Mouse (Mus musculus): ENCODE measurements around the gene 1810043G02Rik.
"Not testable (repeated sequence)": the region's sequence is repeated elsewhere in the genome, so short reads cannot be mapped to it uniquely, and the experiment has no call there.

The 1810043G02Rik gene

DNA sequence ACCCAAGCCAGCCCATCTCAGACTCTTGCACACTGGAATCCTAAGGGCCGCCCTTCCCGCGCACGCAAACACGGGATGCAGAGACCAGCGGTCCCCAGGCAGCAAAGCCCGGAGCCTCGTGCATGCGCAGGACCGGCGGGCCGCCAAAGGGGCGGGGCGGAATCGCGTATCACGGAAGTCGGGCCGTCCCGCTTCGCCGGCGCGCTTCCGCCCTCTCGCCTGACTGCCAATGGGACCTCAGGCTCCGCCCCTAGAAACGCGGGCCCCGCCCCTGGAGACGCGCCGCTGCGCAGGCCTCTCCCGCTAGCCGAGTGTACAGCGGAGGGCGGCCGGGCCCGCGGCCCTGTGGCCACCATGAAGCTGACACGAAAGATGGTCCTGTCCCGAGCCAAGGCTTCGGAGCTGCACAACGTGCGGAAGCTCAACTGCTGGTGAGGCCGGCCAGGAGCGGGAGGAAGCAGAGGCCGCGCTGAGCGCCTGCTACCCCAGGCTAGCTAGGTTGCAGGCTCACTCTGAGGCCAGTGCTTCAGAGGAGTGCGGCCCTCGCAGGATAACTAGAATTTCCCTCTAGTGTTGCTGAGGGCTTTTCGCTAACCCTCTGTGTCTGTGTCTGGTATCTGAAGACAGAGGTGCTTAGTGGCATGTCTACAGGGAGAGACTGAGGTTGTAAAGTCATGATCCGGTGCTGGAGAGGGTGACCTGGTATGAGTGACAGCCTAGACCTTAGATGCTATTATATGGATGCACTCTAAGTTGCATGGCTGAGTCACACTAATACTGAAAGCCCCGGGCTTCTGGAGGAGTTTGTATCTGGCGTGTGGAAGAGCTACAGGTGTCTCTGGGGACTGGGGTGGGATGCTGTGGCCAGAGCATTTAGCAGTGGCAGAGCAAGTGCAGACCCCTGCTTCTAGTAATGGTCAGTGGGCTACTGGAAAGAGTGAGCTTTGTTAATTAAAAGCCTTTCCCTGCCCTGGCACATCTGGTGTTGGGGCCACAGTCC is at the start of gene 1810043G02Rik:
Gene 1810043G02Rik (plus strand): TSS at position 174 of the 1,000 bp plus-strand sequence.
- ChIA-PET POLR2A (interaction anchor here (0.5 to 2.0 kb wide), 14 partner anchors 14 to 206 kb away, joined by 3 to 10 read pairs (median 4); partner anchors contain the start of genes Pfkl (in 2 of the 4) and Pwp2 (in 1 of the 4)), CTCF (interaction anchor here in 3 of 4 experiments (0.5 to 1.0 kb wide), 6 partner anchors 32 to 1878 kb away, joined by 3 to 4 read pairs (median 3); no protein-coding TSS in a partner anchor)

DNA sequence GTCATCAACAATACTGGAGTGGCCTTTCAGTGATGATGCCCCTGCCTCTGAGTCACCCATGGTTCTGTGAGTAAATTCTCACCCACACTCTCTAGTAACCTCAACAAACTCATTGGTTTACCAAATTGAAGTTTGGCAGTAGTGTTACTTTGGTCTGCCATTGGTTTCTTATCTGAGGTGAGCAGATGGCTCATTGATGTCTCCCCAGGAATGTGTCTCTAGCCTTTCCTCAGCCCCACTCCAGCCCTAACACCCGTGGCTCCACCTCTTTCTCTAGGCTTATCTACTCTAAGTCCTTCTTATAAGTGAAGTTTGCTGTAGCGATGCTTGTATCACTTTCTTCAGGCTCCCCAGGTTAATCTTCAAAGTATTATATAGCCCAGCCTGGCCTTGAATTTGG is 38.6 kb upstream of the 1810043G02Rik start:
- CTCF ChIA-PET, result no interaction called here
- POLR2A ChIA-PET, result no interaction called here

GRCm38 (mm10) chr10:77950468-77950867 is 27.9 kb upstream of the 1810043G02Rik start:
- POLR2A ChIA-PET, CTCF ChIA-PET: not testable (repeated sequence)

- ChIA-PET POLR2A (interaction anchor here in 2 of 4 experiments (0.6 kb wide), 2 partner anchors 253 to 272 kb away, joined by 4 to 6 read pairs; no protein-coding TSS in a partner anchor), CTCF (interaction anchor here in 1 of 4 experiments (0.7 kb wide), 1 partner anchor 680 kb away, joined by 4 read pairs; no protein-coding TSS in a partner anchor)
These were observed 15.6 kb upstream of the 1810043G02Rik start for GRCm38 (mm10) chr10:77962725-77963124.

- CTCF ChIA-PET, result interaction anchor here in 1 of 4 experiments (0.5 kb wide), 1 partner anchor 8 kb away, joined by 5 read pairs; no protein-coding TSS in a partner anchor
- POLR2A ChIA-PET, result interaction anchor here in 1 of 4 experiments (0.6 kb wide), 1 partner anchor 42 kb away, joined by 3 read pairs; no protein-coding TSS in a partner anchor
These were observed 14.4 kb upstream of the 1810043G02Rik start for GRCm38 (mm10) chr10:77963971-77964370.

- ChIA-PET CTCF (interaction anchor here in 3 of 4 experiments (0.6 to 1.6 kb wide), 6 partner anchors 15 to 242 kb away, joined by 3 to 10 read pairs (median 4); partner anchors contain the start of gene Gm18596 (in 1 of the 3)), POLR2A (interaction anchor here in 2 of 4 experiments (0.6 to 1.1 kb wide), 3 partner anchors 21 to 554 kb away, joined by 4 to 5 read pairs (median 4); no protein-coding TSS in a partner anchor)
These were observed 8.9 kb upstream of the 1810043G02Rik start for GRCm38 (mm10) chr10:77969274-77969972.

- POLR2A ChIA-PET, result interaction anchor here in 1 of 4 experiments (0.6 to 1.1 kb wide), 2 partner anchors 20 to 281 kb away, joined by 4 to 5 read pairs; no protein-coding TSS in a partner anchor
These were observed 8.4 kb upstream of the 1810043G02Rik start for GRCm38 (mm10) chr10:77969973-77970325.

DNA sequence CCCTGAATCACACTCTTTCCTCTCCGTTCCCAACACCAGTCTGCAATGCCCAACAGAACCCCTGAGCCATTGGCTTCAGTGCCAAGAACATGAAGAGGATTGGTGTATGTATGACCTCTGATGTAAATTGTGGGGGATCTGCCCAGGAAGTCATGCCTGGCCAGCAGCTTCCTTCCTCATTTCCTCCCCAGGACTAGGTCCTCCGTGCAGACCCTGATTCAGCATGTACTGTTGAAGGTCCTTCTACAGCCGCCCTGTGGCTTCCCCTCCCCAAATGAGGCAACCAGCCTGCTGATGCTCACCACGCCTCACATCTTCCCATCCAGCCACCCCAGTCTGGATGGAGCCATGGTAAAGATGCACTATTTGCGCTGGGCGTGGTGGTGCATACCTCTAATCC is 7.8 kb upstream of the 1810043G02Rik start, which contains the start of gene Trpm2:
Gene Trpm2 (minus strand): TSS at position 83 of the 400 bp plus-strand sequence.
- ChIA-PET POLR2A (interaction anchor here in 2 of 4 experiments (1.1 to 2.1 kb wide), 2 partner anchors 20 to 39 kb away, joined by 5 read pairs; partner anchors contain the start of gene Pfkl (in 1 of the 2)), CTCF (interaction anchor here in 1 of 4 experiments (0.5 kb wide), 1 partner anchor 177 kb away, joined by 6 read pairs; no protein-coding TSS in a partner anchor)

More at GRCm38 (mm10) chr10:77969973-77970325, 8.4 kb upstream of the 1810043G02Rik start:
- CTCF ChIA-PET, result interaction anchor here in 2 of 4 experiments (0.7 to 1.6 kb wide), 3 partner anchors 15 to 241 kb away, joined by 3 to 10 read pairs (median 4); partner anchors contain the start of gene Gm18596 (in 1 of the 2)

DNA sequence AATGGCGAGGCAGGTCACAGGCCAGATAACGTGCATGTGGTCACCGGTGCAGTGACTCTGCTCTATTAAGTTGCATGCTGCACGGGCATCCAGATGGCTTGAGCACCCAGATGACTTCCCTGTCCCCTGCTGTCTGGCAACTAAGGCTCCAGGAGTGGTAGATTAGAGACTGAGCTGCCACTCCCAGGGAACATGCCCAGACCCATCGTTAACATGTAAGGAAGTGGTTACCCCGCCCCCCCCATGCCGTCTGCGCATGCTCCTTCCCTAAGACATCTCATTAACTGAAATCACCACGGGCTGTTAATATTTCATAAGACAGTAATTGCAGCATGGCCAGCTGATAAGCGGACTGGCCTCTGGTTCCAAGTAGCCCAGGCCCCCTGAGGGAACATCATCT is 7.1 kb upstream of the 1810043G02Rik start:
- POLR2A ChIA-PET, result interaction anchor here in 1 of 4 experiments (1.3 to 2.1 kb wide), 2 partner anchors 38 to 214 kb away, joined by 5 to 6 read pairs; partner anchors contain the start of genes Pfkl and Pwp2
- CTCF ChIA-PET, result interaction anchor here in 3 of 4 experiments (0.5 to 1.2 kb wide), 5 partner anchors 10 to 191 kb away, joined by 3 to 6 read pairs (median 3); partner anchors contain the start of gene Icosl (in 1 of the 3)

GRCm38 (mm10) chr10:77971709-77972553 is 6.4 kb upstream of the 1810043G02Rik start:
- ChIA-PET POLR2A (interaction anchor here (0.6 to 2.1 kb wide), 12 partner anchors 10 to 272 kb away, joined by 3 to 7 read pairs (median 4); partner anchors contain the start of genes Pfkl (in 2 of the 4) and Pwp2 (in 1 of the 4)), CTCF (interaction anchor here (0.5 to 1.9 kb wide), 33 partner anchors 8 to 469 kb away, joined by 3 to 9 read pairs (median 4); partner anchors contain the start of genes Pfkl (in 2 of the 4), D10Jhu81e (in 1 of the 4) and Icosl (in 1 of the 4))

- POLR2A ChIA-PET, result interaction anchor here in 1 of 4 experiments (1.1 kb wide), 1 partner anchor 9 kb away, joined by 3 read pairs; no protein-coding TSS in a partner anchor
- CTCF ChIA-PET, result no interaction called here
These were observed 4.0 kb upstream of the 1810043G02Rik start for GRCm38 (mm10) chr10:77974323-77974722.

GRCm38 (mm10) chr10:77974811-77975210 is 3.5 kb upstream of the 1810043G02Rik start:
- POLR2A ChIA-PET, result interaction anchor here in 1 of 4 experiments (1.1 kb wide), 1 partner anchor 9 kb away, joined by 3 read pairs; no protein-coding TSS in a partner anchor
- CTCF ChIA-PET, result interaction anchor here in 1 of 4 experiments (0.6 kb wide), 1 partner anchor 418 kb away, joined by 3 read pairs; no protein-coding TSS in a partner anchor

DNA sequence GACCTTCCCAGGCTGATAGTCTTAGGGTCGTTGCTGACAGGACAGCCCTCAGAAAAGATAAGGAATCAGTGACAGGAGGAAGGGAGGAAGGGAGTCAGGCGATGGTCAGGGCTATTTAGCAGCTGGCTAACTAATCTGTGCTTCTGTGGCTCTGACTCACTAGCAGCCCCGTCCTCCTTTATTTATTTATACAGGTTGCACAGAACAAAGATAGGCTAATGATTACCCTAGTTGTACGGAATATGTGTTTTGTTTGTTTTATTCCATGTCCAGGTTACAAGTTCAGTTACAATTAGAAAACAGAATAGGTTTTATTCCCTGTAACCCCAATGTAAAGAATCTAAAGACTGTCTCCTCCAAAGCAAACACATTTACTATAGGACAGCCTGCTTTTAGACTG is 2.7 kb upstream of the 1810043G02Rik start:
- POLR2A ChIA-PET, result interaction anchor here in 2 of 4 experiments (1.0 to 1.9 kb wide), 3 partner anchors 21 to 93 kb away, joined by 3 to 8 read pairs (median 4); partner anchors contain the start of genes Icosl (in 1 of the 2) and Pfkl (in 1 of the 2)
- CTCF ChIA-PET, result interaction anchor here in 1 of 4 experiments (0.6 kb wide), 1 partner anchor 51 kb away, joined by 11 read pairs; no protein-coding TSS in a partner anchor

DNA sequence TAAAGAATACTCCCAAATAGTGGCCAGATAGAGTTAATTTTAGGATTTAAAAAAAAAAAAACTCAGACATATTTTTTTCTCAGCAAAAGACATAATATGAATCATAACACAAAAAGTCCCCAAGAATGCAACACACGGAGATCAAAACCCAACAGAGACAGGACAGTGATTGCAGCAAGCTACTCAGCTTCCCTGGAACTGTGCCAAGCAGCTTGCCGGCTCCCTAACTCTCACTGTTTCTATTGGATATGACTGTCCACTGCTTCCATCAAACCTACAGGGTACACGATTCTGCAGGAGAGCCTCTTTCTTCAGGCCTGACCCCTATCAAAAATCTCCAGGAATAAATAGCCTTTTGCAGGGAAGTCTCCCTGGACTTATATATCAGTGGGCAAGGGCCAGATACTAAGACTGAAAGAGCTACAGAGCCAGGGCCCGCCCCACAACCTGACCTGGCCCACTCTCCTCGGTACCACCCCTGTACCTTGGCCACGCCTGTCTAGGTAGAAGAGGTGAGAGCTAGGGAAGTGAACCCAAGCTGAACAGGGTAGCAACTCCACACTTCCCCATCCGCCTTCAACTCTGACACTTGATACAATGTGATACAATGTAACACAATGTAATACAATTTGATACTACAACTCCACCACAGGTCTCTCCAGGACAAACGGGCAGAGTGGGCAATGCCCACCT is 1.7 kb upstream of the 1810043G02Rik start:
- CTCF ChIA-PET, result interaction anchor here in 2 of 4 experiments (0.5 to 0.9 kb wide), 3 partner anchors 34 to 177 kb away, joined by 3 to 4 read pairs (median 3); no protein-coding TSS in a partner anchor

DNA sequence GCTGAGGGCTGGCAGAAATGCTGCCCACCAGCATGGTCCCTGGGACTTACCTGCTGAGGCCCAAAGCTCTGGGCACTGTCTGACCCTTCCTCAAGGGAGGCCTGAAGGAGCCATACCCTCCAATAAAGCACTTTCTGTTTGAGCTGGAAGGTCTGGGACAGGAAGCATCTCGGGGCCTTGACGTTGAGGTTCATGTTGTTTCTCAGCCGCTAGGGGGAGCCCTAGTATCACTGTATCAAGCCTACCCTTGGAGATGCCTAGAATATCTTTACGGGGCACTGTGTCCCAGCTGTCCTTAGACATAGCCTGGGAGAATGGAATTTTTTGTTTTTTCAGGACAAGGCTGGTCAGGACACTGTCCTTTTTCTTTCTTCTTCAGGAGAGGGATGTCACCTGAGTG is 6.3 kb downstream of the 1810043G02Rik start:
- ChIA-PET POLR2A (interaction anchor here (0.7 to 3.1 kb wide), 24 partner anchors 9 to 442 kb away, joined by 3 to 21 read pairs (median 4); partner anchors contain the start of genes Pfkl (in 2 of the 4), D10Jhu81e (in 1 of the 4), Pwp2 (in 1 of the 4) and Rrp1 (in 1 of the 4)), CTCF (interaction anchor here (0.5 to 2.4 kb wide), 49 partner anchors 8 to 1204 kb away, joined by 3 to 23 read pairs (median 4); partner anchors contain the start of genes Pfkl (in 4 of the 4), D10Jhu81e (in 1 of the 4), Rrp1 (in 1 of the 4) and Trappc10 (in 1 of the 4))

More for the DNA sequence above, 1.7 kb upstream of the 1810043G02Rik start:
- POLR2A ChIA-PET, result interaction anchor here in 2 of 4 experiments (1.0 to 1.9 kb wide), 6 partner anchors 20 to 354 kb away, joined by 3 to 8 read pairs (median 3); partner anchors contain the start of genes Icosl (in 1 of the 2) and Pfkl (in 1 of the 2)
